Comparison of ENCODE assay signal across 32 mouse cellular contexts in genomic region chr3:101953506-101953905, GRCm38 (mm10). TPM values are rescaled to one million over a fixed set of nuclear protein-coding genes. Genes with fewer than 3 reads are reported as not detected.
A peak's percentile ranks its signal among the peaks of the same experiment; 100 is the strongest.
DNase-seq lines count a peak whose midpoint lies in the region; ATAC-seq lines count a peak whose summit lies in the region.
"Had no signal": no experiment of that assay in that cellular context is flagged by ENCODE, and none has a peak within 500 bp of the region (broad histone marks: within the 10 kb centered on the region; RNA-seq: fewer than 3 reads in every experiment).

No protein-coding gene starts in this region.

- H3K27me3 ChIP-seq in kidney, embryonic 14.5 days (ENCODE audit: control insufficient read depth, insufficient read depth, low read length): no peaks in the 10 kb centered on the region
- H3K27me3 ChIP-seq: embryonic facial prominence, embryonic 15.5 days; forebrain, embryonic 13.5 days; intestine, embryonic 15.5 days; lung, embryonic 15.5 days; midbrain, embryonic 15.5 days; neural tube, embryonic 13.5 days had no signal

- 75% methylated on average over 7 of the region's 7 CpGs for WGBS in kidney, embryonic 14.5 days

- no peaks in the 10 kb centered on the region for H3K36me3 ChIP-seq in kidney, embryonic 14.5 days (ENCODE audit: control insufficient read depth, insufficient read depth, low read length)
- H3K36me3 ChIP-seq: embryonic facial prominence, embryonic 10.5 days; embryonic facial prominence, embryonic 15.5 days; G1E; hindbrain, embryonic 10.5 days; intestine, embryonic 15.5 days; lung, embryonic 15.5 days; midbrain, embryonic 10.5 days; midbrain, embryonic 15.5 days; neural tube, embryonic 13.5 days had no signal

- H3K4me3 ChIP-seq in kidney, embryonic 14.5 days (ENCODE audit: low read length): no peak overlapping the region
- H3K4me3 ChIP-seq: embryonic facial prominence, embryonic 10.5 days; embryonic facial prominence, embryonic 15.5 days; forebrain, embryonic 13.5 days; hindbrain, embryonic 10.5 days; intestine, embryonic 15.5 days; lung, embryonic 15.5 days; midbrain, embryonic 10.5 days; midbrain, embryonic 15.5 days; myocyte; neural tube, embryonic 13.5 days had no signal

- H3K9ac ChIP-seq in kidney, embryonic 14.5 days (ENCODE audit: low read depth, low read length): no peak overlapping the region
- H3K9ac ChIP-seq: embryonic facial prominence, embryonic 15.5 days; forebrain, embryonic 13.5 days; intestine, embryonic 15.5 days; lung, embryonic 15.5 days; midbrain, embryonic 15.5 days; neural tube, embryonic 13.5 days had no signal

- peak; percentile 69 for DNase-seq in adrenal gland, postnatal 10 days
- DNase-seq in adrenal gland, postnatal 4 days (ENCODE audit: low spot score in 2 of 2): no peak
- peak; percentile 66 to 69 for DNase-seq in cerebellum, postnatal 10 days
- DNase-seq in cerebellum, adult 9-11 months: no peak
- DNase-seq in kidney, adult 9 months: peak; percentile 5
- DNase-seq in adrenal gland, postnatal 25 days: peak; percentile 21
- DNase-seq in neural tube, embryonic 10.5 days (ENCODE audit: extremely low spot score, low spot score): no peak
- DNase-seq: gastrocnemius, postnatal 14 days; heart, postnatal 14 days; layer of hippocampus, postnatal 36 days; right cerebral cortex, postnatal 4 days; thymus, adult 18-20 months; thymus, postnatal 25 days had no signal

- H3K4me1 ChIP-seq in kidney, embryonic 14.5 days (ENCODE audit: control insufficient read depth, insufficient read depth, low read length): no peaks in the 10 kb centered on the region
- H3K4me1 ChIP-seq: embryonic facial prominence, embryonic 15.5 days; forebrain, embryonic 13.5 days; intestine, embryonic 15.5 days; midbrain, embryonic 10.5 days had no signal

- ATAC-seq in kidney, embryonic 14.5 days (ENCODE audit: low FRiP score, low TSS enrichment): no peak
- ATAC-seq: forebrain, embryonic 13.5 days; intestine, embryonic 15.5 days had no signal

- H3K4me2 ChIP-seq in kidney, embryonic 14.5 days (replicated peaks; ENCODE audit: low read depth, low read length): no peak overlapping the region
- H3K4me2 ChIP-seq: embryonic facial prominence, embryonic 15.5 days; forebrain, embryonic 13.5 days; intestine, embryonic 15.5 days; liver, embryonic 11.5 days; lung, embryonic 15.5 days; midbrain, embryonic 15.5 days; neural tube, embryonic 13.5 days had no signal

- no peak overlapping the region for H3K27ac ChIP-seq in kidney, embryonic 14.5 days (ENCODE audit: low read depth, low read length)
- H3K27ac ChIP-seq: embryonic facial prominence, embryonic 10.5 days; embryonic facial prominence, embryonic 15.5 days; forebrain, embryonic 13.5 days; hindbrain, embryonic 10.5 days; intestine, embryonic 15.5 days; lung, embryonic 15.5 days; midbrain, embryonic 10.5 days; neural tube, embryonic 13.5 days; stomach, postnatal 0 days had no signal

- H3K9me3 ChIP-seq in kidney, embryonic 14.5 days (ENCODE audit: control insufficient read depth, low read length): no peaks in the 10 kb centered on the region
- H3K9me3 ChIP-seq: embryonic facial prominence, embryonic 10.5 days; embryonic facial prominence, embryonic 15.5 days; forebrain, embryonic 13.5 days; G1E; hindbrain, embryonic 10.5 days; intestine, embryonic 15.5 days; lung, embryonic 15.5 days; midbrain, embryonic 10.5 days; midbrain, embryonic 15.5 days; neural tube, embryonic 13.5 days had no signal

RNA-seq across cellular contexts. Expression of gene Slc22a15, which starts 29.3 kb away (rescaled TPM):
- 1 to 10 TPM; 6.4 to 7.6 TPM for total RNA-seq in adrenal gland, postnatal 10 days (2021)
- total RNA-seq in adrenal gland, postnatal 4 days (2021): 1 to 10 TPM; 7.5 to 7.7 TPM
- polyA plus RNA-seq in kidney, embryonic 14.5 days (2014; fragmentation: Nextera tagmentation; extraction: Ambion mirVana): 3.5 and 4.3 TPM in 2 replicates
- total RNA-seq in adrenal gland, postnatal 25 days (2021): 14.3 and 17.7 TPM in 2 replicates
- polyA plus RNA-seq: G1E had no signal

RNA-seq across cellular contexts. Expression of gene Nhlh2, which starts 56.4 kb away (rescaled TPM):
- under 1 TPM in 1 of 2 experiments, not detected in 1; 0.09 TPM for total RNA-seq in adrenal gland, postnatal 10 days (2021)
- under 1 TPM in 1 of 2 experiments, not detected in 1; 0.31 TPM for total RNA-seq in adrenal gland, postnatal 4 days (2021)
- polyA plus RNA-seq in kidney, embryonic 14.5 days (2014; fragmentation: Nextera tagmentation; extraction: Ambion mirVana): not detected in 2 replicates
- total RNA-seq in adrenal gland, postnatal 25 days (2021): not detected in 2 replicates
- total RNA-seq: gastrocnemius, postnatal 14 days; granulocyte monocyte progenitor cell, adult 5-6 weeks; heart, postnatal 14 days; megakaryocyte progenitor cell, adult 5-6 weeks had no signal
- polyA plus RNA-seq: G1E; heart, embryonic 14.5 days; intestine, embryonic 15.5 days; liver, embryonic 16.5 days; spleen, adult 2 months; stomach, postnatal 0 days had no signal

Comparison
In these comparisons a context has a peak if more than half of its experiments do, and no peak if none do; other contexts are left out.
1. DNase-seq: peak in adrenal gland, postnatal 10 days (single experiment), cerebellum, postnatal 10 days (2 of 2), kidney, adult 9 months (single experiment) and adrenal gland, postnatal 25 days (single experiment); none in adrenal gland, postnatal 4 days (0 of 2), cerebellum, adult 9-11 months (single experiment) and neural tube, embryonic 10.5 days (single experiment).